Mouse (Mus musculus) small intestine, adult 2 months (tissue): ENCODE data around the gene Ercc1.

Source experiments
- CTCF ChIP-seq: fragments of 200-500 bp; IDR thresholded peaks from 2 replicates; pipeline ENCODE4 v1.5.1; 2012; ENCODE audit warnings: low read depth, mild to moderate bottlenecking, control low read depth, inconsistent platforms, low read length, moderate library complexity, mixed read lengths; ENCODE audit not compliant: insufficient replicate concordance, insufficient read length; ENCODE audit errors: extremely low read depth
- POLR2A ChIP-seq: fragments of 200-500 bp; IDR thresholded peaks from 2 replicates; pipeline ENCODE4 v1.6.1; 2012; ENCODE audit warnings: low read depth, mild to moderate bottlenecking, control low read depth, inconsistent platforms, low read length, moderate library complexity

DNA sequence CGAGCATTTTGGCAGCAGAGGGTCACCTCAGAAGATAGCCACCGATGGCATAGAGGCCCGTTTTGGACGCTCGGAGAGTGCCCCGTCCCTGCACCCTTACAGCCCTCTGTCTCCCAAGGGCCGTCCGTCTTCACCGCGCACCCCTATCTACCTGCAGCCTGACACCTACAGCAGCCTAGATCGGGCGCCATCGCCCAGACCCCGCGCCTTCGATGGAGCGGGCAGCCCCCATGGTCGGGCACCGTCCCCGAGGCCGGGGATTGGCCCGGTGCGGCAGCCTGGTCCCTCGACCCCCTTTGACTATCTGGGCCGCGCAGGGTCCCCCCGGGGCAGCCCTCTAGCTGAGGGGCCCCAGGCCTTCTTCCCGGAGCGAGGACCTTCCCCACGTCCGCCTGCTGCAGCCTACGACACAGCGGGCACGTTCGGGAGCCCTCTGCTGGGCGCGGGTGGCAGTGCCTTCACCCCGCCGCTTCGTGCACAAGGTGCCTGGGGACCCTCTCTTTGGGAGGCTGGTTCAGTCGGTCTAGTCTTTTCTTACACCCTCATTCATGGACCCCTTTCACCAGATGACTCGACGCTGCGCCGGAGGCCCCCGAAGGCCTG is 25.3 kb downstream of the Ercc1 start:
- TF ChIP-seq POLR2A = no peak
- TF ChIP-seq CTCF = peak; percentile 56
